9 mouse cellular contexts compared by ENCODE assay signal in genomic region chr10:128212871-128213323, GRCm38 (mm10). TPM values are rescaled to one million over a fixed set of nuclear protein-coding genes. Genes with fewer than 3 reads are reported as not detected.
DNase-seq lines count a peak whose midpoint lies in the region; ATAC-seq and TF ChIP-seq lines count a peak whose summit lies in the region.
"Had no signal": no experiment of that assay in that cellular context is flagged by ENCODE, and none has a peak within 500 bp of the region (broad histone marks: within the 10 kb centered on the region; RNA-seq: fewer than 3 reads in every experiment).

No protein-coding gene starts in this region.

- peak overlapping the region; percentile 68 for H3K4me2 ChIP-seq in lung, postnatal 0 days (replicated peaks; ENCODE audit: low read depth, low read length)

- in situ Hi-C loops in ES-E14 (cut with MboI; ENCODE audit: low sequenced_read_pairs in 2 of 2, unreplicated experiment in 2 of 2): no loop called here

- no peak for TF ChIP-seq EP300 in lung, postnatal 0 days (IDR thresholded peaks at IDR 0.05)

- peak overlapping the region; percentile 57 for H3K9ac ChIP-seq in ES-E14 (ENCODE audit: insufficient read depth, low read depth, low read length, poor library complexity, severe bottlenecking)
- H3K9ac ChIP-seq in lung, postnatal 0 days (replicated peaks; ENCODE audit: low read depth): no peak overlapping the region; the same call in 1 of the 2 replicates

- H3K4me1 ChIP-seq in ES-E14 (ENCODE audit: control insufficient read depth in 2 of 2, insufficient read depth in 2 of 2, low read length in 2 of 2, poor library complexity in 1 of 2): peaks cover 2 to 4% of the 10 kb centered on the region in 2 experiments; a peak in 1 of 4 replicates
- H3K4me1 ChIP-seq in erythroblast, embryonic 14.5 days (ENCODE audit: control insufficient read depth): peaks cover 38% of the 10 kb centered on the region
- H3K4me1 ChIP-seq in lung, postnatal 0 days (ENCODE audit: insufficient read depth, low read depth, low read length): peaks cover 4% of the 10 kb centered on the region; the same call in 1 of the 2 replicates
- peaks cover 9% of the 10 kb centered on the region for H3K4me1 ChIP-seq in olfactory bulb, adult 2 months (ENCODE audit: control insufficient read depth, insufficient read depth, low read length)
- H3K4me1 ChIP-seq in thymus, adult 2 months (replicated peaks; ENCODE audit: control insufficient read depth, insufficient read depth, low read length): peaks cover 11% of the 10 kb centered on the region

- peak; percentile 71 for DNase-seq in ES-E14 (ENCODE audit: low read depth, low spot score)
- DNase-seq in c-Kit-negative CD71-positive TER-119-positive erythroid progenitor cells, embryonic 14.5 days (ENCODE audit: low read depth, low spot score): peak; percentile 55
- peak; percentile 54 to 61 for DNase-seq in heart, postnatal 36 days
- DNase-seq in large intestine, adult 2 months (ENCODE audit: low read depth, low spot score): peak; percentile 35
- peak; percentile 89 for DNase-seq in lung, postnatal 0 days (ENCODE audit: low spot score)
- peak; percentile 70 for DNase-seq in thymus, adult 2 months

- no peaks in the 10 kb centered on the region for H3K9me3 ChIP-seq in ES-E14 (ENCODE audit: control insufficient read depth, insufficient read depth, low read depth, low read length)
- H3K9me3 ChIP-seq in erythroblast, embryonic 14.5 days (ENCODE audit: control insufficient read depth, low read length): no peaks in the 10 kb centered on the region
- no peaks in the 10 kb centered on the region for H3K9me3 ChIP-seq in lung, postnatal 0 days (ENCODE audit: low read length)

- peak; percentile 61 for ATAC-seq in lung, postnatal 0 days

- H3K36me3 ChIP-seq in ES-E14 (ENCODE audit: control insufficient read depth, insufficient read depth, low read length, poor library complexity, severe bottlenecking): peaks cover 9% of the 10 kb centered on the region; the same call in 1 of the 2 replicates
- H3K36me3 ChIP-seq in erythroblast, embryonic 14.5 days (ENCODE audit: control insufficient read depth): peaks cover 7% of the 10 kb centered on the region
- H3K36me3 ChIP-seq in lung, postnatal 0 days (ENCODE audit: insufficient read depth, low read length): no peaks in the 10 kb centered on the region
- H3K36me3 ChIP-seq in thymus, adult 2 months (ENCODE audit: control insufficient read depth, insufficient read depth, low read length): no peaks in the 10 kb centered on the region

- peaks cover 6% of the 10 kb centered on the region; the same call in 1 of the 2 replicates for H3K27me3 ChIP-seq in erythroblast, embryonic 14.5 days (ENCODE audit: control insufficient read depth)
- H3K27me3 ChIP-seq in lung, postnatal 0 days (replicated peaks; ENCODE audit: insufficient read depth, low read length): no peaks in the 10 kb centered on the region
- no peaks in the 10 kb centered on the region for H3K27me3 ChIP-seq in thymus, adult 2 months (ENCODE audit: control insufficient read depth, insufficient read depth, low read length)

- intact Hi-C loops in heart, postnatal 36 days (cut with DNase I): loop anchor here (1.0 to 2.0 kb wide), 2 partner anchors 18 to 71 kb away; no protein-coding TSS in a partner anchor

- TF ChIP-seq POLR2A in olfactory bulb, adult 2 months (IDR thresholded peaks at IDR 0.05; ENCODE audit: insufficient read depth, low read depth, low read length): no peak
- TF ChIP-seq POLR2A in thymus, adult 2 months (IDR thresholded peaks at IDR 0.05; ENCODE audit: control insufficient read depth, extremely low read depth, insufficient read depth, low read length, poor library complexity): no peak

- under 1% methylated on average over 18 of the region's 18 CpGs for whole genome bisulfite sequencing in large intestine, adult 2 months
- 2% methylated on average over 18 of the region's 18 CpGs for WGBS in lung, postnatal 0 days
- WGBS in olfactory bulb, adult 2 months: under 1% methylated on average over 18 of the region's 18 CpGs
- under 1% methylated on average over 18 of the region's 18 CpGs for WGBS in thymus, adult 2 months

- peak overlapping the region; percentile 53 to 64 for H3K4me3 ChIP-seq in ES-E14 (ENCODE audit: insufficient read depth in 1 of 2, low read depth in 1 of 2, low read length in 2 of 2, poor library complexity in 1 of 2, severe bottlenecking in 1 of 2)
- peak overlapping the region; percentile 61 for H3K4me3 ChIP-seq in erythroblast, embryonic 14.5 days (replicated peaks)
- peak overlapping the region; percentile 36 for H3K4me3 ChIP-seq in lung, postnatal 0 days (ENCODE audit: low read depth, low read length)
- peak overlapping the region; percentile 6 for H3K4me3 ChIP-seq in olfactory bulb, adult 2 months (ENCODE audit: insufficient read depth, low read depth, low read length)
- peak overlapping the region; percentile 27 for H3K4me3 ChIP-seq in thymus, adult 2 months (ENCODE audit: control insufficient read depth, insufficient read depth, low read length)

- H3K27ac ChIP-seq in ES-E14 (ENCODE audit: insufficient read depth, low read depth, low read length, poor library complexity, severe bottlenecking): no peak overlapping the region
- H3K27ac ChIP-seq in lung, postnatal 0 days (ENCODE audit: low read length): no peak overlapping the region
- no peak overlapping the region for H3K27ac ChIP-seq in olfactory bulb, adult 2 months (ENCODE audit: insufficient read depth, low read depth, low read length)
- H3K27ac ChIP-seq in thymus, adult 2 months (ENCODE audit: control insufficient read depth, insufficient read depth, low read length): no peak overlapping the region

- peak; percentile 82 for TF ChIP-seq CTCF in lung, postnatal 0 days (IDR thresholded peaks at IDR 0.05)
- no peak for TF ChIP-seq CTCF in olfactory bulb, adult 2 months (IDR thresholded peaks at IDR 0.05; ENCODE audit: insufficient read depth, low read depth, low read length)
- no peak for TF ChIP-seq CTCF in thymus, adult 2 months (IDR thresholded peaks at IDR 0.05; ENCODE audit: borderline replicate concordance, control insufficient read depth, extremely low read depth, insufficient read depth, low read length, poor library complexity)

TF ChIP-seq in ES-E14, 5 proteins besides CTCF, POLR2A, EP300 and RAD21:
- no peak for TF ChIP-seq MAFK (IDR thresholded peaks at IDR 0.05; ENCODE audit: insufficient read depth, low read depth, low read length)
- TF ChIP-seq ZNF384 (IDR thresholded peaks at IDR 0.05; ENCODE audit: low read depth, low read length): no peak; the same call in 1 of the 2 replicates
- TF ChIP-seq HCFC1 (IDR thresholded peaks at IDR 0.05; ENCODE audit: borderline replicate concordance, insufficient read depth, low read length): no peak
- TF ChIP-seq CHD2 (IDR thresholded peaks at IDR 0.05; ENCODE audit: low read depth, low read length): no peak
- no peak for TF ChIP-seq ZC3H11A (IDR thresholded peaks at IDR 0.05; ENCODE audit: borderline replicate concordance, low read depth, low read length)

RNA-seq across cellular contexts. Expression of gene Spryd4, which starts 1.3 kb away (rescaled TPM):
- 22.1 and 24.9 TPM in 2 replicates for total RNA-seq in ES-E14 (2012; rRNA removed)
- 0.10 and 0.18 TPM in 2 replicates for polyA plus RNA-seq in erythroblast, embryonic 14.5 days (2012)
- total RNA-seq in heart, postnatal 36 days (2021): 10 to 100 TPM; 35.7 to 41.4 TPM
- polyA plus RNA-seq in large intestine, adult 2 months (2012; rRNA removed): 17.7 and 20.9 TPM in 2 replicates
- 16.0 and 16.9 TPM in 2 replicates for polyA plus RNA-seq in lung, postnatal 0 days (2015; fragmentation: Nextera tagmentation; extraction: Ambion mirVana)
- not detected in 2 replicates for polyA plus RNA-seq in olfactory bulb, adult 2 months (2012; ENCODE audit: insufficient read depth, insufficient read length, low replicate concordance, missing spikeins)
- polyA plus RNA-seq in thymus, adult 2 months (2012; rRNA removed): 9.8 and 10.9 TPM in 2 replicates

RNA-seq across cellular contexts. Expression of gene Mip, which starts 12.7 kb away (rescaled TPM):
- 2.8 and 6.8 TPM in 2 replicates for total RNA-seq in ES-E14 (2012; rRNA removed)
- 0.03 TPM in 1 of 2 replicates, not detected in the other for polyA plus RNA-seq in erythroblast, embryonic 14.5 days (2012)
- not detected for total RNA-seq in heart, postnatal 36 days (2021)
- not detected in 2 replicates for polyA plus RNA-seq in large intestine, adult 2 months (2012; rRNA removed)
- not detected in 2 replicates for polyA plus RNA-seq in lung, postnatal 0 days (2015; fragmentation: Nextera tagmentation; extraction: Ambion mirVana)
- not detected in 2 replicates for polyA plus RNA-seq in olfactory bulb, adult 2 months (2012; ENCODE audit: insufficient read depth, insufficient read length, low replicate concordance, missing spikeins)
- 0.19 and 0.24 TPM in 2 replicates for polyA plus RNA-seq in thymus, adult 2 months (2012; rRNA removed)
- total RNA-seq: left cerebral cortex, postnatal 36 days had no signal

RNA-seq across cellular contexts. Expression of gene Gls2, which starts 18.6 kb away (rescaled TPM):
- total RNA-seq in ES-E14 (2012; rRNA removed): 21.9 and 40.7 TPM in 2 replicates
- polyA plus RNA-seq in erythroblast, embryonic 14.5 days (2012): not detected in 2 replicates
- under 1 TPM; 0.58 to 0.92 TPM for total RNA-seq in heart, postnatal 36 days (2021)
- 2.0 and 3.3 TPM in 2 replicates for polyA plus RNA-seq in large intestine, adult 2 months (2012; rRNA removed)
- polyA plus RNA-seq in lung, postnatal 0 days (2015; fragmentation: Nextera tagmentation; extraction: Ambion mirVana): 0.82 and 0.92 TPM in 2 replicates
- polyA plus RNA-seq in olfactory bulb, adult 2 months (2012; ENCODE audit: insufficient read depth, insufficient read length, low replicate concordance, missing spikeins): not detected in 2 replicates
- polyA plus RNA-seq in thymus, adult 2 months (2012; rRNA removed): 1.2 and 6.6 TPM in 2 replicates

RNA-seq across cellular contexts. Expression of gene Timeless, which starts 19.0 kb away (rescaled TPM):
- 69.7 and 106 TPM in 2 replicates for total RNA-seq in ES-E14 (2012; rRNA removed)
- 2.7 and 3.0 TPM in 2 replicates for polyA plus RNA-seq in erythroblast, embryonic 14.5 days (2012)
- 10 to 100 TPM in 1 of 2 experiments, 1 to 10 TPM in 1; 8.9 to 12.2 TPM for total RNA-seq in heart, postnatal 36 days (2021)
- 5.7 TPM in 2 replicates for polyA plus RNA-seq in large intestine, adult 2 months (2012; rRNA removed)
- polyA plus RNA-seq in lung, postnatal 0 days (2015; fragmentation: Nextera tagmentation; extraction: Ambion mirVana): 11.2 and 14.5 TPM in 2 replicates
- polyA plus RNA-seq in olfactory bulb, adult 2 months (2012; ENCODE audit: insufficient read depth, insufficient read length, low replicate concordance, missing spikeins): not detected in 2 replicates
- 21.3 and 29.3 TPM in 2 replicates for polyA plus RNA-seq in thymus, adult 2 months (2012; rRNA removed)

RNA-seq across cellular contexts. Expression of gene Rbms2, which starts 32.8 kb away (rescaled TPM):
- 23.2 and 30.8 TPM in 2 replicates for total RNA-seq in ES-E14 (2012; rRNA removed)
- 0.72 and 0.93 TPM in 2 replicates for polyA plus RNA-seq in erythroblast, embryonic 14.5 days (2012)
- 10 to 100 TPM; 89.2 to 95.3 TPM for total RNA-seq in heart, postnatal 36 days (2021)
- 33.1 and 43.2 TPM in 2 replicates for polyA plus RNA-seq in large intestine, adult 2 months (2012; rRNA removed)
- polyA plus RNA-seq in lung, postnatal 0 days (2015; fragmentation: Nextera tagmentation; extraction: Ambion mirVana): 26.4 and 28.3 TPM in 2 replicates
- not detected in 2 replicates for polyA plus RNA-seq in olfactory bulb, adult 2 months (2012; ENCODE audit: insufficient read depth, insufficient read length, low replicate concordance, missing spikeins)
- 65.3 and 76.2 TPM in 2 replicates for polyA plus RNA-seq in thymus, adult 2 months (2012; rRNA removed)

Comparison
In these comparisons a context has a peak if more than half of its experiments do, and no peak if none do; other contexts are left out.
1. DNase-seq: peak in every context shown above with its lines; median percentile 89 in lung, postnatal 0 days; 71 in ES-E14; 70 in thymus, adult 2 months; 58 in heart, postnatal 36 days; 55 in c-Kit-negative CD71-positive TER-119-positive erythroid progenitor cells, embryonic 14.5 days; 35 in large intestine, adult 2 months.
2. H3K4me3 ChIP-seq: peak in every context shown above with its lines; median percentile 61 in erythroblast, embryonic 14.5 days; 58 in ES-E14; 36 in lung, postnatal 0 days; 27 in thymus, adult 2 months; 6 in olfactory bulb, adult 2 months.